Comparison of ENCODE assay signal across 21 mouse cellular contexts in the genomic region with DNA sequence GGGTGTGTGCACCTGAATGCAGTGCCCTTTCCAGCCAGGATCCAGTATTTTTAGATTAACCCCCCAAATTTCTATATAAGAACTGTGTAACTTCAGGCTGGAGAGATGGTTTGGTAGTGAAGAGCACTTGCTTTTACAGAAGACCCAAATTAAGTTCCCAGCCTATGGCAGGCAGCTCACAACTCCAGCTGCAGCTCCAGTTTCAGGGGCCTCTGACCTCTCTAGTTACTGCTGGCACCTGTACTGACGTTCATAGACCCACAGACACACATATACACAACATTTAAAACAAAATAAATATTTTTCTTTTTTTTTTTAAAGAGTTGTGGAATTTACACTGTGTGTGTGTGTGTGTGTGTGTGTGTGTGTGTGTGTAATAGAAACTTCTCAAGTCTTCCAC.
"Had no signal": no experiment of that assay in that cellular context is flagged by ENCODE, and none has a peak within 500 bp of the region (broad histone marks: within the 10 kb centered on the region; RNA-seq: fewer than 3 reads in every experiment).

No protein-coding gene starts in this region.

- H3K9me3 ChIP-seq: liver, embryonic 13.5 days; liver, embryonic 15.5 days; lung, embryonic 15.5 days; megakaryocyte, embryonic 14.5 days; midbrain, embryonic 13.5 days; midbrain, embryonic 15.5 days; neural tube, embryonic 13.5 days; neural tube, embryonic 15.5 days; stomach, embryonic 15.5 days had no signal

- H3K27me3 ChIP-seq: liver, embryonic 13.5 days; liver, embryonic 15.5 days; lung, embryonic 15.5 days; midbrain, embryonic 13.5 days; midbrain, embryonic 15.5 days; neural tube, embryonic 13.5 days; neural tube, embryonic 15.5 days; stomach, embryonic 15.5 days had no signal

- H3K4me2 ChIP-seq: liver, embryonic 11.5 days; liver, embryonic 13.5 days; liver, embryonic 15.5 days; lung, embryonic 15.5 days; midbrain, embryonic 11.5 days; midbrain, embryonic 13.5 days; midbrain, embryonic 15.5 days; neural tube, embryonic 13.5 days; neural tube, embryonic 15.5 days; stomach, embryonic 15.5 days had no signal

- H3K9ac ChIP-seq: liver, embryonic 13.5 days; liver, embryonic 15.5 days; liver, postnatal 0 days; lung, embryonic 15.5 days; midbrain, embryonic 13.5 days; midbrain, embryonic 15.5 days; neural tube, embryonic 13.5 days; neural tube, embryonic 15.5 days; stomach, embryonic 15.5 days had no signal

- H3K4me1 ChIP-seq: lung, embryonic 15.5 days; midbrain, embryonic 13.5 days; midbrain, embryonic 15.5 days; neural tube, embryonic 13.5 days; neural tube, embryonic 15.5 days; stomach, embryonic 15.5 days had no signal

- H3K4me3 ChIP-seq: liver, embryonic 13.5 days; liver, embryonic 15.5 days; lung, embryonic 15.5 days; megakaryocyte, embryonic 14.5 days; midbrain, embryonic 13.5 days; midbrain, embryonic 15.5 days; myocyte; neural tube, embryonic 13.5 days; neural tube, embryonic 15.5 days; stomach, embryonic 15.5 days had no signal

- ATAC-seq: liver, postnatal 0 days; lung, postnatal 0 days; midbrain, embryonic 13.5 days; midbrain, embryonic 15.5 days had no signal

- H3K27ac ChIP-seq: liver, embryonic 15.5 days; lung, embryonic 15.5 days; macrophage; midbrain, embryonic 13.5 days; midbrain, embryonic 15.5 days; neural tube, embryonic 13.5 days; neural tube, embryonic 15.5 days; stomach, embryonic 15.5 days; stomach, postnatal 0 days had no signal

- DNase-seq: liver, embryonic 13.5 days; liver, postnatal 0 days; lung, adult 2 months; lung, postnatal 14 days; lung, postnatal 36 days; retina, postnatal 1 day; right cerebral cortex, adult 18-20 months had no signal
